Mouse (Mus musculus) forebrain, embryonic 10.5 days (tissue): ENCODE data around the gene Vps8. TPM values are rescaled to one million over a fixed set of nuclear protein-coding genes. Genes with fewer than 3 reads are reported as not detected.

Source experiments
- DNase-seq: peaks from one replicate; pipeline ENCODE4 v3.0.0-alpha.2; 2017; ENCODE audit warnings: low spot score; ENCODE audit errors: extremely low spot score
- H3K27ac ChIP-seq: fragments of 300-500 bp; sonication (generic); 2 replicates; pipeline ENCODE4 v1.5.1; 2016; ENCODE audit warnings: mild to moderate bottlenecking
- H3K27me3 ChIP-seq: fragments of 300-500 bp; sonication (generic); 2 replicates; pipeline ENCODE4 v1.6.1; 2016; ENCODE audit warnings: mild to moderate bottlenecking; ENCODE audit not compliant: poor library complexity, severe bottlenecking
- H3K36me3 ChIP-seq: fragments of 300-500 bp; sonication (generic); replicated peaks from 2 replicates; pipeline ENCODE4 v1.6.1; 2016; ENCODE audit warnings: mild to moderate bottlenecking, moderate library complexity
- H3K4me1 ChIP-seq: fragments of 300-500 bp; sonication (generic); 2 replicates; pipeline ENCODE4 v1.6.1; 2016
- H3K4me3 ChIP-seq: fragments of 300-500 bp; sonication (generic); 2 replicates; pipeline ENCODE4 v1.5.1; 2016; ENCODE audit warnings: mild to moderate bottlenecking, moderate library complexity
- H3K9me3 ChIP-seq: fragments of 300-500 bp; sonication (generic); 2 replicates; pipeline ENCODE4 v1.6.1; 2016; ENCODE audit warnings: mild to moderate bottlenecking, moderate library complexity
- WGBS: fragments of 180-500 bp; shearing (Covaris S2); methylation state at CpG from one replicate; pipeline ENCODE4 v1.1.7; 2016; 5-methylcytosine and 5-hydroxymethylcytosine counted together
- polyA plus RNA-seq: library from polyadenylated mRNA; unstranded; fragments of >200 nt; fragmentation: Nextera tagmentation; extraction: Ambion mirVana; gene quantifications from 2 replicates; pipeline ENCODE4 v1.2.1, GENCODE M21; 2016

Vps8 gene
- polyA plus RNA-seq, 1 experiment from 2014 or later = 21.0 TPM

DNA sequence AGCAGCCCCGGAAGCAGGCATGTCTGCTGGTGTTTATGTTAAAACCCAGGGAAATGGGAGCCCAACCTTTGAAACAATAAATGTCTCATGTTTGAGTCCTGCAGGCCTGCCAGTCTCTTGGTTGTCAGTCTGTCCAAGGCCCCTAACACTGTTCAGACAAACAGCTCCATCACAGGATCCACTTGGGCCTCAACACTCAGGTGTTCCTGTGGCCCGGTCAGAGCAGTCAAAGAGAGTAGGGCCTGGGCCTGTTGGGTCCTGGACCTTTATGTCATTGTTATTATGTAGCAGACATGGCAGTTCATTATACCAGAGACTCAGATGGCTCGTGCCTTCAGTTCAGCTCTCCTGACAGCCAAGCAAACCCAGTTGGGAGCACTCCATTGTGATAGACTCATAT lies 221.7 kb downstream of the Vps8 start:
- H3K4me3 ChIP-seq = no peak overlapping the region

DNA sequence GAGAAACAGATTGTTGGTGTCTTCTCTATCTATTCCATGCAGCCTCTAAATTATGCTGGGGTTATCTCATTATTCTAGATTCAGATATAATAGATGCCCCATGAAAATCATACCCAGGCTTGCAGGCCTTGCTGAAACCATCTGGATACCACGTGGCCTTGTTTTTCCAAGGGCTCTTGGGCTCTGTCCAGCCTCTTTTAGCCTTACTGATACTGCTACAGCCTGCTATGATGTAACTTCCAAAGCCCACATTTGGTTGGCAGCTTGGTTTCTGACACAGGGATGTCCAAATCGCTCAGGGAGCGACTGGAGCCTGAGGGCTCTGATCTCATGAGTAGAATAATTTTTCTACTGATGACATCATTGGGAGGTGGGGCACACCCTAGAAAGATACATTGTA lies 223.0 kb downstream of the Vps8 start:
- no peaks in the 10 kb centered on the region for H3K27me3 ChIP-seq
- H3K27ac ChIP-seq = no peak overlapping the region
- H3K4me1 ChIP-seq = peaks cover 11% of the 10 kb centered on the region
- WGBS = 89% methylated on average over 3 of the region's 3 CpGs
- no peak for DNase-seq
- peaks cover 18% of the 10 kb centered on the region for H3K36me3 ChIP-seq
- no peak overlapping the region for H3K4me3 ChIP-seq
- H3K9me3 ChIP-seq = no peaks in the 10 kb centered on the region

More for the DNA sequence above, 221.7 kb downstream of the Vps8 start:
- no peaks in the 10 kb centered on the region for H3K27me3 ChIP-seq
- H3K9me3 ChIP-seq = no peaks in the 10 kb centered on the region
- peak overlapping the region; percentile 72 for H3K27ac ChIP-seq
- H3K36me3 ChIP-seq = peaks cover 18% of the 10 kb centered on the region
- peaks cover 11% of the 10 kb centered on the region for H3K4me1 ChIP-seq
- no peak for DNase-seq
- 83% methylated on average over 3 of the region's 3 CpGs for WGBS

- WGBS = 86% methylated on average over 3 of the region's 3 CpGs
- Histone ChIP-seq H3K36me3 (peaks cover 22% of the 10 kb centered on the region), H3K27ac (no peak overlapping the region), H3K4me3 (no peak overlapping the region), H3K27me3 (no peaks in the 10 kb centered on the region), H3K9me3 (no peaks in the 10 kb centered on the region), H3K4me1 (peaks cover 11% of the 10 kb centered on the region)
- no peak for DNase-seq
These were observed 223.6 kb downstream of the Vps8 start for GRCm38 (mm10) chr16:21646496-21646895.

DNA sequence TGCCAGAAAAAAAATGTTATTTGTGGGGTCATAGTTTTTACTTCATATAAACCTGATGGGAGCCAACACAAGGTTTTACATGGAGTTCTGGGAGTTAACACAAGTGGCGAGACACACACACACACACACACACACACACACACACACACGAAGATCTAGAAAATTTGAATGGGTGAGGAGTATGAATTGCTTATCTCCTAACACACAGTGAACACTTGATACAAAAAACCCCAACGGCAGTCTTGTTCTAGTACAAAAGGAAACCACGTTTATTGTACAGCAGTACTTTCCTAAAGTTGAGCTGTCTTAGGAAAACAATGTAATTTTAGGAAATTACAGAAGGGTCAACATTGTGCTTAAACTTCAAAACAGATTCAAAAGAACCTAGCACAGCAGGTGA lies 225.9 kb downstream of the Vps8 start:
- no peak for DNase-seq
- peaks cover 29% of the 10 kb centered on the region for H3K36me3 ChIP-seq
- H3K9me3 ChIP-seq = no peaks in the 10 kb centered on the region
- H3K4me1 ChIP-seq = peaks cover 8% of the 10 kb centered on the region
- WGBS = 89% methylated on average over 4 of the region's 4 CpGs
- no peak overlapping the region for H3K27ac ChIP-seq
- H3K27me3 ChIP-seq = no peaks in the 10 kb centered on the region
- no peak overlapping the region for H3K4me3 ChIP-seq

DNA sequence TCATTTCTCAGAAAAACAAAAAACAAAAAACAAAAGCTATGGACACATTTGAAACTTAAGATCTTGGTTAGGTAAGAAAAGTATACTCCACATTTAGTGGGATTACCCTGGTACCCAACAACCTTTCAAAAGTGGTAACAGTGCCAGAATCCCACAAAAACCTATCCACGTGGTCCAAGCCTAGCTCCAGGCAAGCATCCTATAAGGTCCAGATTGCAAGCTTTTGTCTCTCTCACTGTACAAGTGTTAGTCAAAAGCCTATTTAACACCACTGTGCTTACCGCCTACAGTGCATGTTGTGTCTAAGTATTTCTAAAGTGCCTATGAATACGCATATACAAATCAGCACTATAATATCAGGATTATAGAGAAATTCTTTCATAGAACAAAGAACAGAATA lies 227.4 kb downstream of the Vps8 start:
- no peak overlapping the region for H3K27ac ChIP-seq
- H3K36me3 ChIP-seq = peaks cover 26% of the 10 kb centered on the region
- no peak overlapping the region for H3K4me3 ChIP-seq
- WGBS = 91% methylated on average over 3 of the region's 3 CpGs
- H3K27me3 ChIP-seq = no peaks in the 10 kb centered on the region
- no peak for DNase-seq
- H3K9me3 ChIP-seq = no peaks in the 10 kb centered on the region
- peaks cover 14% of the 10 kb centered on the region for H3K4me1 ChIP-seq

GRCm38 (mm10) chr16:21651161-21651560 lies 228.2 kb downstream of the Vps8 start:
- no peak overlapping the region for H3K4me3 ChIP-seq
- no peak for DNase-seq
- peaks cover 21% of the 10 kb centered on the region for H3K4me1 ChIP-seq
- H3K9me3 ChIP-seq = no peaks in the 10 kb centered on the region
- peak overlapping the region; percentile 0; the same call in 1 of the 2 replicates for H3K27ac ChIP-seq
- peaks cover 26% of the 10 kb centered on the region for H3K36me3 ChIP-seq
- WGBS = 81% methylated on average over 4 of the region's 4 CpGs
- no peaks in the 10 kb centered on the region for H3K27me3 ChIP-seq

DNA sequence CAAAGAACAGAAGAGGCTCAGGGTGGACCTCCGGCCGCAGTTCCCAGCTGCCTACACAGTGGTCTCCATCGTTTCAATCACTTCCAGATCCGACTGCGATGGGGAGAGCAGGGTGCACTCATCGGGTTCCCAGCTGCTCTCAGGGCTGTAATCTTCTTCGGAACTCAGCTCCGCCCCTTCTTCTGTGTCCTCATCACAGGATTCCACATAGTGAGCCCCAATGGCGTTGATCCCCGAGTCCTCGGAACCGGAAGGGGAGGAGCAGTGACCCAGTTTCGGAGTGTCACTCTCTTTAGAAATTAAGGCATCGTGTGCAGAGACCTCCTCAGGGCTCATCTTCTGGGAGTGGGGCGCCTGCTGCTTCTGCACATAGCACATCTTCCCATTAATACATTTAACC lies 230.2 kb downstream of the Vps8 start:
- Histone ChIP-seq H3K9me3 (no peaks in the 10 kb centered on the region), H3K4me1 (peaks cover 21% of the 10 kb centered on the region), H3K27me3 (no peaks in the 10 kb centered on the region), H3K4me3 (no peak overlapping the region), H3K36me3 (peaks cover 35% of the 10 kb centered on the region), H3K27ac (no peak overlapping the region)
- DNase-seq = no peak
- WGBS = 83% methylated on average over 15 of the region's 15 CpGs

- no peak for DNase-seq
- H3K27ac ChIP-seq = peak overlapping the region; percentile 36; the same call in 1 of the 2 replicates
- WGBS = 77% methylated on average over 5 of the region's 5 CpGs
These were observed 231.5 kb downstream of the Vps8 start for GRCm38 (mm10) chr16:21654384-21654783.

GRCm38 (mm10) chr16:21655291-21655690 lies 232.4 kb downstream of the Vps8 start:
- DNase-seq = no peak
- Histone ChIP-seq H3K27ac (peak overlapping the region; percentile 60; the same call in 1 of the 2 replicates), H3K4me1 (peaks cover 26% of the 10 kb centered on the region), H3K9me3 (peaks cover 5% of the 10 kb centered on the region; the same call in 1 of the 2 replicates), H3K27me3 (no peaks in the 10 kb centered on the region), H3K4me3 (no peak overlapping the region), H3K36me3 (peaks cover 42% of the 10 kb centered on the region)
- 45% methylated on average over 6 of the region's 6 CpGs for WGBS

More at GRCm38 (mm10) chr16:21654384-21654783, 231.5 kb downstream of the Vps8 start:
- no peaks in the 10 kb centered on the region for H3K27me3 ChIP-seq
- H3K4me3 ChIP-seq = no peak overlapping the region
- H3K4me1 ChIP-seq = peaks cover 21% of the 10 kb centered on the region
- H3K9me3 ChIP-seq = peaks cover 3% of the 10 kb centered on the region; the same call in 1 of the 2 replicates
- H3K36me3 ChIP-seq = peaks cover 39% of the 10 kb centered on the region

GRCm38 (mm10) chr16:21655961-21656360 lies 233.0 kb downstream of the Vps8 start:
- Histone ChIP-seq H3K27ac (peak overlapping the region; percentile 60; the same call in 1 of the 2 replicates), H3K9me3 (peaks cover 5% of the 10 kb centered on the region; the same call in 1 of the 2 replicates), H3K27me3 (no peaks in the 10 kb centered on the region), H3K36me3 (peaks cover 43% of the 10 kb centered on the region), H3K4me1 (peaks cover 33% of the 10 kb centered on the region), H3K4me3 (no peak overlapping the region)
- no peak for DNase-seq
- WGBS = 95% methylated on average over 9 of the region's 9 CpGs

DNA sequence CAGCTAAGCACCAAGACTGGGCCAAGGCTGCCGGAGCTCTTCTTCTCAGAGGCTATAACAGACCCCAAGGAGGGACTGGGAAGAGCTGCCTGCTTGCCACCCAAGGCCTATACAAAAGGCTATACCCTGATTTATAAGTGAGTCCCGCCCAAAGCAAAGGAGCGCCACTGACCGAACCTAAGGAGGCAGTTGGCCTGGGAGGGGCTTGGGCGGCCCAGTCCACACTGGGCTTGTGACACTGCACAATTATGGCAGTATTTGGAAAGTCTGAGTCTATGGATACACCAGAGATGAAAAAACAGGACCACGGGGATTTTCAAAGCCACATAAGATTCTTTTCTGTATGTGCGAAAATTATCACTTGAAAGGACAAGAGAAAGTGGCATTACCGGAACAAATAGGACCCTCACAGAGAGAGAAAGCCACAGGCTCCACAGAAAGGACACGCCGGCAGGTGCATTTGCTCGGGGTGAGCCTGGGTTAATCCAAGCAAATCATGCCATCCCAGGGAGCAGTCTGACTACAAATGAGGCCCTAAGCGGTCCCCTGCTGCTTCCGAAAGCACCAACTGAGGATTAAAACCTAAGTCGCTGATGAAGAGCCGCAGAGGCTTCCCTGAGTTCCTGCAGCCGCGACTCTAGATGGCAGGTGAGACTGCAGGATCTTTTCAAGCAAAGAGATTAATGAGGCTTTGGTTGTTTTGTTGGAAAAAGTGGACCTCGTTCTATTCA lies 241.9 kb downstream of the Vps8 start:
- peak; percentile 65 for DNase-seq
- WGBS = 3% methylated on average over 18 of the region's 18 CpGs

DNA sequence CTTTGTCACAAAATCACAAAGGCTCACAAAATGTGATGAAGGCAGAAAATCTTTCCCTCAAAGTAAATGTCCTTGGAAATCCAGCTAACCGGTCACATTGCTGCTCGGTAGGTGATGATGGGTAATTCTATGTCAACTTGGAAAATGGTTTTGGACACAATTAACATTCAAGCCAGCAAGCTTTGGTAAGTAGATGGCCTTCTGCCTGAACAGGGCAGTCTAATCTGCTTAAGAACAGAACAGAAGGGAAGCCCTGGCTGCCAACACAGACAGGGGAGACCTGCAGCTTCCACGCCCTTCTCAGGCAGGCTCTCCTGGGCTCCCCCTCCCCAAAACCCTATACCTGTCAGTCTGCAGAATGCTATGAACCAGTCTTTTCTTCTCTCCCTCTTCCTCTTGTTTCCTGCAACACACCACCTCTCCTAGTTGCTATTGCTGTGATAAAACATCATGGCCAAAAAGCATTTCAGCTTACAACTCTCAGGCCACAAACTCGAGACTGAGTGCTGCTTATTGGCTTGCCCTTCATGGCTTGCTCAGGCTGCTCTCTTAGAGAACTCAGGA lies 242.6 kb downstream of the Vps8 start:
- Histone ChIP-seq H3K27me3 (peaks cover 19% of the 10 kb centered on the region; the same call in 1 of the 2 replicates), H3K4me3 (peak overlapping the region; percentile 32; the same call in 1 of the 2 replicates), H3K36me3 (peaks cover 17% of the 10 kb centered on the region), H3K27ac (peak overlapping the region; percentile 77), H3K4me1 (peaks cover 50% of the 10 kb centered on the region), H3K9me3 (peaks cover 13% of the 10 kb centered on the region; the same call in 1 of the 2 replicates)
- no peak for DNase-seq
- WGBS = 7% methylated on average over 4 of the region's 4 CpGs

More for the DNA sequence above, 241.9 kb downstream of the Vps8 start:
- Histone ChIP-seq H3K27ac (peak overlapping the region; percentile 77), H3K9me3 (peaks cover 13% of the 10 kb centered on the region; the same call in 1 of the 2 replicates), H3K4me3 (peak overlapping the region; percentile 32; the same call in 1 of the 2 replicates), H3K27me3 (peaks cover 19% of the 10 kb centered on the region; the same call in 1 of the 2 replicates), H3K36me3 (peaks cover 17% of the 10 kb centered on the region), H3K4me1 (peaks cover 57% of the 10 kb centered on the region)

DNA sequence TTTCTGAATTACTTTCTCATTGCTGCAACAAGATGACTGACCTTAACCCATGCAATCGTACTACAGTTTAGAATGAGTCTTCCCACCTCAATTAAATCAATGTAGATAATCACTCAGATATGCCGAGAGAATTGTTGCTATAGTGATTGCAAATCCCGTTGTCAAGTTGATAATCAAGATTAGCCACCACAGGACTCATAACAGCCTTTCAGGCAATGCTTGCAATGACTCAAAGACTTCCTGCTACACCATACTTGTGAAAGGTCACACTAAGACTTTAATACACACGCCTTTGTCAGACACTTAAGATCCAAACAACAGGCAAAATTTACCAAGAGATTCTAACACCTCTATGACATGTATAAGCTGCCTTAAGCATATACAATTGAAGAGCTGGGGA lies 249.0 kb downstream of the Vps8 start:
- Histone ChIP-seq H3K36me3 (peaks cover 18% of the 10 kb centered on the region), H3K4me3 (no peak overlapping the region), H3K4me1 (peaks cover 5% of the 10 kb centered on the region), H3K9me3 (peaks cover 5% of the 10 kb centered on the region; the same call in 1 of the 2 replicates), H3K27me3 (no peaks in the 10 kb centered on the region), H3K27ac (no peak overlapping the region)
- DNase-seq = no peak
- 92% methylated on average over 4 of the region's 4 CpGs for WGBS
